Mouse (Mus musculus): Measurements from ENCODE around the gene Fstl5. TPM values are rescaled to one million over a fixed set of nuclear protein-coding genes. Genes with fewer than 3 reads are reported as not detected.

Gene Fstl5
- polyA plus RNA-seq, 1 experiment from 2014 or later: 0.08 TPM

DNA sequence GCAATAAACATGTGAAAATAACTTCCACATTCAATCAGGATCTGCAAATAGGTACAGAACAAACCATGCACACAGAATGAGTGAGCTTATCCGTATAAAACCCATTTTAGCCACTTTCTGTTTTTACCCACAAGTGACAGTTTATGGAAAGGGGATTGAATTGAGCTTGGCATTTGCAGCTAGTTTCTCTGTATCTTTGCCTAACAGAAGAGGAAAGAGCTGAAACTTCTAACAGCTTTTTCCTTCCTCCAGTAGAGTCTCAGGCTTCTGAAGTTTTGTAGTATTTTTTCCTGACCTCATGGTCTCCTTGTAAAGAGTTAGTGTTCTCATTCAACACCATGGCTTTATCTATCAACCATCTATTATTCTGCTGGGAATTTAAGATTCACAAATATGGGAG is 177.3 kb downstream of the Fstl5 start:
- H3K4me2 ChIP-seq (ENCODE audit: low read depth, low read length): no peak overlapping the region
- 44% methylated on average over 1 of the region's 1 CpGs for WGBS (ENCODE audit: insufficient replicate concordance)
- ATAC-seq (ENCODE audit: low read depth): no peak
- no peak overlapping the region for H3K9ac ChIP-seq (ENCODE audit: low read depth, low read length)
- no peaks in the 10 kb centered on the region for H3K36me3 ChIP-seq (ENCODE audit: control insufficient read depth, insufficient read depth)
- no peaks in the 10 kb centered on the region for H3K4me1 ChIP-seq (ENCODE audit: control insufficient read depth, low read depth, low read length)
- H3K27me3 ChIP-seq (ENCODE audit: control insufficient read depth, insufficient read depth, low read depth, low read length): no peaks in the 10 kb centered on the region
- H3K27ac ChIP-seq (ENCODE audit: low read length): no peak overlapping the region
- no peaks in the 10 kb centered on the region for H3K9me3 ChIP-seq (replicated peaks; ENCODE audit: control insufficient read depth, low read length)
- no peak overlapping the region for H3K4me3 ChIP-seq (ENCODE audit: low read depth, low read length)

GRCm38 (mm10) chr3:76292993-76293392 is 218.9 kb downstream of the Fstl5 start:
- 58% methylated on average over 1 of the region's 1 CpGs for WGBS (ENCODE audit: insufficient replicate concordance)

DNA sequence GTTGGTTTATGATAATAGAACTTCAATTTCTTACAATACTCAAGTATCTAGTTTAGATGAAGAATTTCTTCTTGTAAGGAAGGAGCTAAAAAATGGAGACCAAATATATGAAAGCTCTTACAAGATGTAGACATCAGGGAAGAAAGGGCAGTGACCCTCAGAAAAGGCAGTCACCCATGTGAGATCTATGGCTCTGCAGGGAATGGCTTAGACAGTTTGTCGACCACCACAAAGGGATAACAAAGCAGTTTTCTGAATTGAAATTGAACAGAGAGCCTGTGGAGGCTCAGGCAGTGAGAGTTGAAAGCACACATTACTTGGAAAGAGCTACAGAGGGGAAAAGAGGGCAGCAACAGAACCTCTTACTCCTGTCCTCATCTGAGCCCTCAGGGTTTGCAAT is 220.3 kb downstream of the Fstl5 start:
- Histone ChIP-seq H3K4me3 (ENCODE audit: low read depth, low read length) (no peak overlapping the region), H3K27me3 (ENCODE audit: control insufficient read depth, insufficient read depth, low read depth, low read length) (no peaks in the 10 kb centered on the region), H3K4me2 (ENCODE audit: low read depth, low read length) (no peak overlapping the region), H3K9ac (ENCODE audit: low read depth, low read length) (no peak overlapping the region), H3K9me3 (replicated peaks; ENCODE audit: control insufficient read depth, low read length) (no peaks in the 10 kb centered on the region), H3K4me1 (ENCODE audit: control insufficient read depth, low read depth, low read length) (no peaks in the 10 kb centered on the region), H3K36me3 (ENCODE audit: control insufficient read depth, insufficient read depth) (no peaks in the 10 kb centered on the region), H3K27ac (ENCODE audit: low read length) (no peak overlapping the region)
- 38% methylated on average over 1 of the region's 1 CpGs for WGBS (ENCODE audit: insufficient replicate concordance)
- ATAC-seq (ENCODE audit: low read depth): no peak

More at GRCm38 (mm10) chr3:76292993-76293392, 218.9 kb downstream of the Fstl5 start:
- Histone ChIP-seq H3K36me3 (ENCODE audit: control insufficient read depth, insufficient read depth) (no peaks in the 10 kb centered on the region), H3K9me3 (replicated peaks; ENCODE audit: control insufficient read depth, low read length) (no peaks in the 10 kb centered on the region), H3K27ac (ENCODE audit: low read length) (no peak overlapping the region), H3K4me2 (ENCODE audit: low read depth, low read length) (no peak overlapping the region), H3K4me3 (ENCODE audit: low read depth, low read length) (no peak overlapping the region), H3K4me1 (ENCODE audit: control insufficient read depth, low read depth, low read length) (no peaks in the 10 kb centered on the region), H3K9ac (ENCODE audit: low read depth, low read length) (no peak overlapping the region), H3K27me3 (ENCODE audit: control insufficient read depth, insufficient read depth, low read depth, low read length) (no peaks in the 10 kb centered on the region)
- ATAC-seq (ENCODE audit: low read depth): no peak

DNA sequence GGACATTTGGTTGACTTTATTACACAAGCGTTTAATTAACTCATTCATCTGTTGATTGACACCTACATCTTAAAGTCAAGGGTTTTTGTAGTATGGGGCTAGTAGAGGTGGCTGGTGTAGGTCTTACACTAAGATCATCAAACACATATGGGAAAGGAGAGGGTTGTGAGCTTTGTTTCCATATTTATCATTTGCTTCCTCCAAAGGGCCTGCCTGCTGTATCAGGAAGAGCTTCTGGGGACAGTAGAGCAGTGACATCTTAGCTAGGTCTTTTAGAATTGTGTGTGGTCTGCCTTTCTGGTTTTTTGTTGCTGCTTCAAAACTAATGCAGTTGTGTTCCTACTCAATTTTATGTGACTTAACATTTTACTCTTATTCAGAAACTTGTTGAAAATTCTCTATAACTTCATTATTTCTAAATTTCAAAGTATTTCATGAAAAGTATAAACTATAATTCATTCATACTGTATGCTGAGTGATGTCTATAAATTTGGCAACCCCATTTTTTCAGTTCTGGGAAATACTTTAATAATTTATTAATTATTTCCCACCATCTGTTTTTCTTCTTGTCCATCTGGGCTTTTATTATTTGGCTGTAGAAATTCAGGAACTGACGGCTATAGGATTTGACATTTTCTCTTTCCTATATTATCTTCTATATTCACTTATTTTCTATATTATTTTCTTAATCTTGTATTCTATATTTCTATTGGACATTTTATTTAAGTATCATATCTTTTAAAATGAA is 227.1 kb downstream of the Fstl5 start:
- Histone ChIP-seq H3K27ac (ENCODE audit: low read length) (no peak overlapping the region), H3K27me3 (ENCODE audit: control insufficient read depth, insufficient read depth, low read depth, low read length) (no peaks in the 10 kb centered on the region), H3K36me3 (ENCODE audit: control insufficient read depth, insufficient read depth) (no peaks in the 10 kb centered on the region), H3K4me3 (ENCODE audit: low read depth, low read length) (no peak overlapping the region), H3K9ac (ENCODE audit: low read depth, low read length) (no peak overlapping the region), H3K4me1 (ENCODE audit: control insufficient read depth, low read depth, low read length) (no peaks in the 10 kb centered on the region), H3K4me2 (ENCODE audit: low read depth, low read length) (no peak overlapping the region), H3K9me3 (replicated peaks; ENCODE audit: control insufficient read depth, low read length) (no peaks in the 10 kb centered on the region)
- WGBS (ENCODE audit: insufficient replicate concordance): 69% methylated on average over 2 of the region's 2 CpGs
- no peak for ATAC-seq (ENCODE audit: low read depth)

GRCm38 (mm10) chr3:76316991-76317390 is 242.9 kb downstream of the Fstl5 start:
- Histone ChIP-seq H3K4me1 (ENCODE audit: control insufficient read depth, low read depth, low read length) (no peaks in the 10 kb centered on the region), H3K27ac (ENCODE audit: low read length) (no peak overlapping the region), H3K9me3 (replicated peaks; ENCODE audit: control insufficient read depth, low read length) (no peaks in the 10 kb centered on the region), H3K9ac (ENCODE audit: low read depth, low read length) (no peak overlapping the region), H3K4me3 (ENCODE audit: low read depth, low read length) (no peak overlapping the region), H3K27me3 (ENCODE audit: control insufficient read depth, insufficient read depth, low read depth, low read length) (no peaks in the 10 kb centered on the region), H3K4me2 (ENCODE audit: low read depth, low read length) (no peak overlapping the region), H3K36me3 (ENCODE audit: control insufficient read depth, insufficient read depth) (no peaks in the 10 kb centered on the region)
- ATAC-seq (ENCODE audit: low read depth): no peak
- 51% methylated on average over 3 of the region's 3 CpGs for WGBS (ENCODE audit: insufficient replicate concordance)

GRCm38 (mm10) chr3:76319531-76319930 is 245.5 kb downstream of the Fstl5 start:
- no peak for ATAC-seq (ENCODE audit: low read depth)
- Histone ChIP-seq H3K9ac (ENCODE audit: low read depth, low read length) (no peak overlapping the region), H3K4me1 (ENCODE audit: control insufficient read depth, low read depth, low read length) (no peaks in the 10 kb centered on the region), H3K27ac (ENCODE audit: low read length) (no peak overlapping the region), H3K36me3 (ENCODE audit: control insufficient read depth, insufficient read depth) (no peaks in the 10 kb centered on the region), H3K27me3 (ENCODE audit: control insufficient read depth, insufficient read depth, low read depth, low read length) (no peaks in the 10 kb centered on the region), H3K4me2 (ENCODE audit: low read depth, low read length) (no peak overlapping the region), H3K9me3 (replicated peaks; ENCODE audit: control insufficient read depth, low read length) (no peaks in the 10 kb centered on the region), H3K4me3 (ENCODE audit: low read depth, low read length) (no peak overlapping the region)
- 60% methylated on average over 4 of the region's 4 CpGs for WGBS (ENCODE audit: insufficient replicate concordance)

DNA sequence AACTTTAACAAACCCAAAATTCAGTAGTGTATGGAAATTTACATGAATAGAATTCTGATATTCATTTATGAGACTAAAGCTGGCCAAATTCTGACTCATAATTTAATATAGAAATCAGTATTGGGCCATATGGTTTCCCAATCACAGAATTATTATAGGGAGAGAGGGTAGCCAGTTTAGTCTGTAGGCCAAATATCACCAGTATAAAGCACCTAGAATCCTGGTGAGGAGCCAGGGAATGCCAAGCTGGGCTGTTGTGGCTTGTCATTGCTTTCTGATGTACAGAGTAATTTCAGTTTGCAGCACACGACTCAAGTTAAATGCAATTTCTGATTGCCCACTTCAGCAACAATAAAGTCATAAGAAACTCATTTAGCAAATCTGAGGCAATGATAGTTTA is 248.4 kb downstream of the Fstl5 start:
- no peak overlapping the region for H3K9ac ChIP-seq (ENCODE audit: low read depth, low read length)
- H3K27me3 ChIP-seq (ENCODE audit: control insufficient read depth, insufficient read depth, low read depth, low read length): no peaks in the 10 kb centered on the region
- no peaks in the 10 kb centered on the region for H3K4me1 ChIP-seq (ENCODE audit: control insufficient read depth, low read depth, low read length)
- 67% methylated on average over 1 of the region's 1 CpGs for WGBS (ENCODE audit: insufficient replicate concordance)
- H3K4me2 ChIP-seq (ENCODE audit: low read depth, low read length): no peak overlapping the region
- no peak for ATAC-seq (ENCODE audit: low read depth)
- no peak overlapping the region for H3K27ac ChIP-seq (ENCODE audit: low read length)
- H3K9me3 ChIP-seq (replicated peaks; ENCODE audit: control insufficient read depth, low read length): no peaks in the 10 kb centered on the region
- H3K4me3 ChIP-seq (ENCODE audit: low read depth, low read length): no peak overlapping the region
- no peaks in the 10 kb centered on the region for H3K36me3 ChIP-seq (ENCODE audit: control insufficient read depth, insufficient read depth)

DNA sequence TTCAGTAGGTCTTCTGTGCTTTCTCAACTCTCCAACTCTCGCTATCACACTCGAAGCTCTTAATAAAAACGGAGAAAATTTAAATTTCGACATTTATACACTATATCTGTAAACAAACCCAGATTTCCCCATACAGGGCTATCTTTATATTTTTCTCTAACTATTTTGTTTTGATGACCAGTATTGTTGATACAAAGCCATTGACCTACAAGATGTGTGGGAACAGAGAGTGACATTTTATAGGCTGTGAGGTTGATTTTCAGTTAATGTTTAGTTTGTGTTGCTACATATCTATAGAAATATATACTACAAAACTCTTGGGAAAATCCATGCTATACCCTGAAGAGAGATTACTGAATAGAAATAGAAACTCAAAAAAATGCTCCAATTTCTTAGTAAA is 262.9 kb downstream of the Fstl5 start:
- no peak overlapping the region for H3K9ac ChIP-seq (ENCODE audit: low read depth, low read length)
- no peaks in the 10 kb centered on the region for H3K9me3 ChIP-seq (replicated peaks; ENCODE audit: control insufficient read depth, low read length)
- no peaks in the 10 kb centered on the region for H3K27me3 ChIP-seq (ENCODE audit: control insufficient read depth, insufficient read depth, low read depth, low read length)
- no peak overlapping the region for H3K4me2 ChIP-seq (ENCODE audit: low read depth, low read length)
- no peak overlapping the region for H3K4me3 ChIP-seq (ENCODE audit: low read depth, low read length)
- no peaks in the 10 kb centered on the region for H3K36me3 ChIP-seq (ENCODE audit: control insufficient read depth, insufficient read depth)
- no peaks in the 10 kb centered on the region for H3K4me1 ChIP-seq (ENCODE audit: control insufficient read depth, low read depth, low read length)
- no peak overlapping the region for H3K27ac ChIP-seq (ENCODE audit: low read length)
- ATAC-seq (ENCODE audit: low read depth): no peak
- WGBS (ENCODE audit: insufficient replicate concordance): 47% methylated on average over 4 of the region's 4 CpGs

GRCm38 (mm10) chr3:76367000-76367399 is 292.9 kb downstream of the Fstl5 start:
- no peaks in the 10 kb centered on the region for H3K36me3 ChIP-seq (ENCODE audit: control insufficient read depth, insufficient read depth)
- no peak overlapping the region for H3K27ac ChIP-seq (ENCODE audit: low read length)
- no peaks in the 10 kb centered on the region for H3K9me3 ChIP-seq (replicated peaks; ENCODE audit: control insufficient read depth, low read length)
- H3K4me2 ChIP-seq (ENCODE audit: low read depth, low read length): no peak overlapping the region
- no peaks in the 10 kb centered on the region for H3K4me1 ChIP-seq (ENCODE audit: control insufficient read depth, low read depth, low read length)
- no peak overlapping the region for H3K4me3 ChIP-seq (ENCODE audit: low read depth, low read length)
- no peak overlapping the region for H3K9ac ChIP-seq (ENCODE audit: low read depth, low read length)
- no peak for ATAC-seq (ENCODE audit: low read depth)
- H3K27me3 ChIP-seq (ENCODE audit: control insufficient read depth, insufficient read depth, low read depth, low read length): no peaks in the 10 kb centered on the region

Measured in liver, embryonic 16.5 days (tissue).